Mouse (Mus musculus): ENCODE results near the gene Tenm3. TPM values are rescaled to one million over a fixed set of nuclear protein-coding genes. Genes with fewer than 3 reads are reported as not detected.

Gene Tenm3
- polyA plus RNA-seq, 1 experiment from 2014 or later, result 4.7 TPM

DNA sequence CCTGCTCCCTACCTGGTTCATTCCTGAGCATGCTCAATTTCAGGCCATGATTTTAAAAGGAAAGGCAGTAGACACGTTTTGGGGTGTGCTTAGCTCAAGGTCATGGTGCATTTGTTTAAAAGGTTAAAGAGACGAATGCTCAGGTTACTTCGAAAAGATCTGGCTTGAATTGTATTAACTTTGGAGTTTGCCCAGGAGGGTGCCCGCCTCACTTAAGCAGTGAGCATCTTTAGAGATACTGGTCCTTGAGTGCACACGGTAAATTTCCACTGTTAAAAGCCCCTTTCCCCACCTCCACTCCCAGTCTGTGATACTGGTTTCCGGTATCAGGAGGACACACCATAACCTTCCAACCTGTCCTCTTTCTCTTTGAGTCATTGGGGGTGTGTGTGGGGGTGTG, 629.4 kb downstream of the Tenm3 start:
- 63% methylated on average over 6 of the region's 6 CpGs for WGBS (ENCODE audit: insufficient replicate concordance)
- no peak overlapping the region for H3K27ac ChIP-seq (ENCODE audit: low read depth)
- H3K4me1 ChIP-seq (ENCODE audit: insufficient read depth), result no peaks in the 10 kb centered on the region
- DNase-seq (no peak), ATAC-seq (no peak)
- H3K27me3 ChIP-seq (ENCODE audit: insufficient read depth, low read length), result no peaks in the 10 kb centered on the region
- H3K9ac ChIP-seq (replicated peaks), result no peak overlapping the region
- H3K4me2 ChIP-seq (ENCODE audit: low read depth, low read length), result no peak overlapping the region
- no peaks in the 10 kb centered on the region for H3K36me3 ChIP-seq (replicated peaks; ENCODE audit: insufficient read depth, low read length)
- no peaks in the 10 kb centered on the region for H3K9me3 ChIP-seq (ENCODE audit: low read length)
- TF ChIP-seq EP300 (IDR thresholded peaks at IDR 0.05; ENCODE audit: low read depth), result no peak
- TF ChIP-seq CTCF (IDR thresholded peaks at IDR 0.05; ENCODE audit: low read depth), result no peak
- no peak overlapping the region for H3K4me3 ChIP-seq (ENCODE audit: low read depth, low read length)

DNA sequence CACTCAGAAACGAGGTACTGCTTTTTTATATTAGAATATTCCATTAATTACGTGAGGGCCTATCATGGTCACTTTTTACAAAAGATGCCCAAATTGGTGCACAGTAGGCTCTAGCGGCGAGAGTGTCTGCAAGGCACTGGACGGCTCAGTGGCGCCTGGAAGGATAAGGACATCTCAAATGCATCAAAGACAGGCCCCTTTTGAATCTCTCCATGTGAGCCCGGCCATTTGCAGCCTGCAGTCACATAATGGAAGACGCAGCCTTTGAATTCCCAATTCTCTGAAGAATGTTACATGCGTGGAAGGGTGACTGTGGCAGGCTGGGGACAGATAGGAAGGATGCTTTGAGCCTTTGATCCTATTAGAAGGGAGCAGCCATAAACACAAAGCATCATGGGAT, 631.8 kb downstream of the Tenm3 start:
- Histone ChIP-seq H3K27me3 (ENCODE audit: insufficient read depth, low read length) (no peaks in the 10 kb centered on the region), H3K4me1 (ENCODE audit: insufficient read depth) (no peaks in the 10 kb centered on the region), H3K9me3 (ENCODE audit: low read length) (no peaks in the 10 kb centered on the region), H3K4me3 (ENCODE audit: low read depth, low read length) (no peak overlapping the region), H3K27ac (ENCODE audit: low read depth) (no peak overlapping the region), H3K4me2 (ENCODE audit: low read depth, low read length) (no peak overlapping the region), H3K36me3 (replicated peaks; ENCODE audit: insufficient read depth, low read length) (no peaks in the 10 kb centered on the region), H3K9ac (replicated peaks) (no peak overlapping the region)
- TF ChIP-seq EP300 (IDR thresholded peaks at IDR 0.05; ENCODE audit: low read depth), result no peak
- TF ChIP-seq CTCF (IDR thresholded peaks at IDR 0.05; ENCODE audit: low read depth), result no peak
- WGBS (ENCODE audit: insufficient replicate concordance), result 79% methylated on average over 9 of the region's 9 CpGs
- no peak for ATAC-seq
- no peak for DNase-seq

DNA sequence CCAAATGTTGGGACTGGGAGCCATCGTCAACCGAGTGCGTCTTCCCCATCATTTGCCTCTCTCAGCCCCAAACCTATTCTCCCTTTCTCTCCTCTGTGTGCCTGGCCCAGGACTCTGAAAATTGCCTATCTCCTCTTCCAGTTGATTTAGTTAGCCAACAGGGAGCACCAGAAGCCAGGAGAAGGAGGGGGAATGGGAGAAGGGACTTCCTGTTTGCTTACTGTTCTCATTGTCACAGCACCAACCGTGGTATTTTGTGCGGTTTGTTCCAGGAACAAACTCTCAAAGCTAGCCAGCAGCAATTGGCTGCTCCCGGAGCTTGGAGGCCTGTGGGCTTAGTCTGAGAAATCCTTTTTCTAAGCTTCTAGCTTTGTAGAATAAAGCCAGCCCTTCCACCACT, 636.2 kb downstream of the Tenm3 start:
- no peaks in the 10 kb centered on the region for H3K4me1 ChIP-seq (ENCODE audit: insufficient read depth)
- WGBS (ENCODE audit: insufficient replicate concordance), result 70% methylated on average over 6 of the region's 6 CpGs
- H3K27me3 ChIP-seq (ENCODE audit: insufficient read depth, low read length), result no peaks in the 10 kb centered on the region
- H3K9ac ChIP-seq (replicated peaks), result no peak overlapping the region
- TF ChIP-seq CTCF (IDR thresholded peaks at IDR 0.05; ENCODE audit: low read depth) (no peak), EP300 (IDR thresholded peaks at IDR 0.05; ENCODE audit: low read depth) (no peak)
- H3K9me3 ChIP-seq (ENCODE audit: low read length), result no peaks in the 10 kb centered on the region
- H3K36me3 ChIP-seq (replicated peaks; ENCODE audit: insufficient read depth, low read length), result no peaks in the 10 kb centered on the region
- H3K27ac ChIP-seq (ENCODE audit: low read depth), result no peak overlapping the region
- H3K4me3 ChIP-seq (ENCODE audit: low read depth, low read length), result no peak overlapping the region
- H3K4me2 ChIP-seq (ENCODE audit: low read depth, low read length), result no peak overlapping the region
- DNase-seq (no peak), ATAC-seq (no peak)

DNA sequence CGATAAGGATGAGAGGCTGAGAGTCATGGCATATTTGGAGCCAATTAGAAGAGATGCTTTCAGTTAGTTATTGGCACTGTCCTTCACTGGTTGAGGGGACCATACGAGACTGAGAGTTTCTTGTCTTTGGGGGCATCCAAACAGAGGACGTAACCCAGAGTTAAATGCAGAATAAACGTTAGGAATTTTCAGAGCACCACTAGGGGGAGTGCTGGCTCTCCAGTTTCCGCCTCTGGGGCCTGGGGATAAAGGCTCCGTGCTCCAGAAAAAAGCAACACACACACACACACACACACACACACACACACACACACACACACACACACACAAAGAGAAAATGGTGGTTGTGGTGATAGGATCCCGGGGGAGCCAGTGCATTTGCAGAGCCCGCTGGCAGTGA, 636.8 kb downstream of the Tenm3 start:
- no peak for DNase-seq
- no peaks in the 10 kb centered on the region for H3K4me1 ChIP-seq (ENCODE audit: insufficient read depth)
- H3K4me3 ChIP-seq (ENCODE audit: low read depth, low read length), result no peak overlapping the region
- H3K27ac ChIP-seq (ENCODE audit: low read depth), result no peak overlapping the region
- no peaks in the 10 kb centered on the region for H3K27me3 ChIP-seq (ENCODE audit: insufficient read depth, low read length)
- no peak overlapping the region for H3K4me2 ChIP-seq (ENCODE audit: low read depth, low read length)
- no peaks in the 10 kb centered on the region for H3K36me3 ChIP-seq (replicated peaks; ENCODE audit: insufficient read depth, low read length)
- H3K9me3 ChIP-seq (ENCODE audit: low read length), result no peaks in the 10 kb centered on the region
- TF ChIP-seq EP300 (IDR thresholded peaks at IDR 0.05; ENCODE audit: low read depth) (no peak), CTCF (IDR thresholded peaks at IDR 0.05; ENCODE audit: low read depth) (no peak)
- no peak overlapping the region for H3K9ac ChIP-seq (replicated peaks)
- WGBS (ENCODE audit: insufficient replicate concordance), result 63% methylated on average over 8 of the region's 8 CpGs
- no peak for ATAC-seq

DNA sequence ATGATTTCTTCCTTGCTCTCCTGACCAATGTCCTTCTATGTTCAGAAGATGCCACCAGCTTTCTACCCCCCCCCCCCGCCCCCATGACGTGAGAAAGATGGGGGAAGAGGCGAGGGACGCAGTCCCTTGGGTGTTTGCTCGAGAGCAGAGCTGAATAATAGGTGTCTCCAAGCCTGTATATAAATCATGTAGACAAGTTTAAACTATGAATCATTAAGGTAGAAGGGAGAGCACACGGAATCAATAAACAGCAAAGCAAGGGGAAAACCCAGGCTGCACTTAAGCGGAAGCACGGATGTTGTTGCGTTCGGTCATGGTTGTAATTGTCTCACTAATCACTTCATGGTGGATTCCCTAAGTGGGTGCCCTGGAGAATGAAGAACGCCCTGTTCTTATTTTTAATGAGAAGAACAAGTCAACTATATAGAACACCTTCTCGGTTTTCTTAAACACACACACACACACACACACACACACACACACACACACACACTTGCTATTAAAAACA, 638.9 kb downstream of the Tenm3 start:
- WGBS (ENCODE audit: insufficient replicate concordance), result 77% methylated on average over 12 of the region's 12 CpGs
- no peaks in the 10 kb centered on the region for H3K9me3 ChIP-seq (ENCODE audit: low read length)
- no peak for DNase-seq
- no peaks in the 10 kb centered on the region for H3K36me3 ChIP-seq (replicated peaks; ENCODE audit: insufficient read depth, low read length)
- no peak overlapping the region for H3K27ac ChIP-seq (ENCODE audit: low read depth)
- ATAC-seq, result no peak
- H3K9ac ChIP-seq (replicated peaks), result no peak overlapping the region
- no peak overlapping the region for H3K4me3 ChIP-seq (ENCODE audit: low read depth, low read length)
- H3K4me1 ChIP-seq (ENCODE audit: insufficient read depth), result no peaks in the 10 kb centered on the region
- TF ChIP-seq EP300 (IDR thresholded peaks at IDR 0.05; ENCODE audit: low read depth), result no peak
- TF ChIP-seq CTCF (IDR thresholded peaks at IDR 0.05; ENCODE audit: low read depth), result no peak
- no peak overlapping the region for H3K4me2 ChIP-seq (ENCODE audit: low read depth, low read length)
- H3K27me3 ChIP-seq (ENCODE audit: insufficient read depth, low read length), result no peaks in the 10 kb centered on the region

DNA sequence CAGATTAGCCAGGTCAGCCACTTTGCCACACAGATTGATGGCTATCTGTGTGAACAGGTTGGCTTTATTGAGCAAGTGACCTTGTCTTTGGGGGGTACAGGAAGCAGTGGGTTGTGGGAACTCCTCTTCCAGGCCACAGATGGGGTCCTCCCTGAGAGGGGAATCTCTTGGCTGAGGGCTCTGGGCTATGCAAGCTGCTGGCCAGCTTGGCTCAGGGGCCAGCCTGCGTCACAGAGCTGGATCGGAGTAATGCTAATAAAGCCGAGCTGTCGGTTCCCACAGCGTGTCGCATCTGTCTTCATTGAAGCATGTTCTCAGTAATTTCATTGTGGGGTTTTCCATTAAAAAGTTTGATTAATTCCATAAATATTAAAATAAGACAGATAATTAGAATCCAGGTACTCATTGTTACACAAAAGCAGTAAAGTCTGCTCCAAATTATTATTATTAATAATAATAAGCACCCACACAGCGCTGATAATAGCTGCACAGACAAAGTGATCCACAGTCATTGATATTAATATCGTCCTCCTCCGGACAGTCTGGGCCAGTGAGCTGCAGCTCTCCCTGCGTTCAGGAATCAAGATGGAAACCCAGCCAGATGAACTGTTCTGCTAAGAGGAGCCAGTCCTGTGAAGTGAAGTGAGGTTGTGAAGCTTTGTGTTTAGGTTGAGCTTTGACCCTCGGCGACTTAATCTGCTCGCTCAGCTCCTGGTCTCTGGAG, 639.5 kb downstream of the Tenm3 start:
- TF ChIP-seq EP300 (IDR thresholded peaks at IDR 0.05; ENCODE audit: low read depth), result no peak
- TF ChIP-seq CTCF (IDR thresholded peaks at IDR 0.05; ENCODE audit: low read depth), result no peak
- 82% methylated on average over 13 of the region's 13 CpGs for WGBS (ENCODE audit: insufficient replicate concordance)

More for the DNA sequence above, 639.5 kb downstream of the Tenm3 start:
- ATAC-seq (no peak), DNase-seq (no peak)
- no peaks in the 10 kb centered on the region for H3K36me3 ChIP-seq (replicated peaks; ENCODE audit: insufficient read depth, low read length)
- H3K27ac ChIP-seq (ENCODE audit: low read depth), result no peak overlapping the region
- no peak overlapping the region for H3K4me3 ChIP-seq (ENCODE audit: low read depth, low read length)
- no peak overlapping the region for H3K9ac ChIP-seq (replicated peaks)
- no peak overlapping the region for H3K4me2 ChIP-seq (ENCODE audit: low read depth, low read length)
- H3K4me1 ChIP-seq (ENCODE audit: insufficient read depth), result no peaks in the 10 kb centered on the region
- H3K9me3 ChIP-seq (ENCODE audit: low read length), result no peaks in the 10 kb centered on the region
- no peaks in the 10 kb centered on the region for H3K27me3 ChIP-seq (ENCODE audit: insufficient read depth, low read length)

Measured in liver, postnatal 0 days (tissue).